Mouse (Mus musculus) heart, embryonic 13.5 days (tissue): ENCODE data around the gene Dnah14. TPM values are rescaled to one million over a fixed set of nuclear protein-coding genes. Genes with fewer than 3 reads are reported as not detected.
A peak's percentile ranks its signal among the peaks of the same experiment; 100 is the strongest.

ENCODE experiments used
- ATAC-seq: fragments of 200-750 bp; cut with Nextera tagmentation; 2 replicates; pipeline ENCODE4 v1.8.0; 2017; ENCODE audit warnings: moderate TSS enrichment; ENCODE audit not compliant: insufficient number of reproducible peaks, low FRiP score, low TSS enrichment; ENCODE audit errors: extremely low read depth
- H3K27ac ChIP-seq: fragments of 300-500 bp; sonication (generic); replicated peaks from 2 replicates; pipeline ENCODE4 v1.5.1; 2015; ENCODE audit warnings: moderate library complexity, mild to moderate bottlenecking, inconsistent platforms
- H3K27me3 ChIP-seq: fragments of 300-500 bp; sonication (generic); replicated peaks from 2 replicates; pipeline ENCODE4 v1.6.1; 2015; ENCODE audit warnings: mild to moderate bottlenecking, inconsistent platforms
- H3K36me3 ChIP-seq: fragments of 300-500 bp; sonication (generic); 2 replicates; pipeline ENCODE4 v1.6.1; 2015; ENCODE audit warnings: mild to moderate bottlenecking, inconsistent platforms
- H3K4me1 ChIP-seq: fragments of 300-500 bp; sonication (generic); 2 replicates; pipeline ENCODE4 v1.6.1; 2015; ENCODE audit warnings: inconsistent platforms
- H3K4me2 ChIP-seq: fragments of 300-500 bp; sonication (generic); 2 replicates; pipeline ENCODE4 v1.6.1; 2015; ENCODE audit warnings: inconsistent platforms, mild to moderate bottlenecking, moderate library complexity
- H3K4me3 ChIP-seq: fragments of 300-500 bp; sonication (generic); 2 replicates; pipeline ENCODE4 v1.5.1; 2015; ENCODE audit warnings: moderate library complexity, mild to moderate bottlenecking, inconsistent platforms
- H3K9ac ChIP-seq: fragments of 300-500 bp; sonication (generic); 2 replicates; pipeline ENCODE4 v1.6.1; 2015; ENCODE audit warnings: inconsistent platforms, mild to moderate bottlenecking, moderate library complexity
- H3K9me3 ChIP-seq: fragments of 300-500 bp; sonication (generic); 2 replicates; pipeline ENCODE4 v1.6.1; 2016; ENCODE audit warnings: inconsistent platforms
- WGBS: fragments of 180-500 bp; shearing (Covaris S2); methylation state at CpG from one replicate; pipeline ENCODE4 v1.1.7; 2015; ENCODE audit warnings: mixed read lengths; 5-methylcytosine and 5-hydroxymethylcytosine counted together
- polyA plus RNA-seq: library from polyadenylated mRNA; unstranded; fragments of >200 nt; fragmentation: Nextera tagmentation; extraction: Ambion mirVana; gene quantifications from 2 replicates; pipeline ENCODE4 v1.2.1, GENCODE M21; 2015

Gene Dnah14
- polyA plus RNA-seq, 1 experiment from 2014 or later = 0.83 TPM

DNA sequence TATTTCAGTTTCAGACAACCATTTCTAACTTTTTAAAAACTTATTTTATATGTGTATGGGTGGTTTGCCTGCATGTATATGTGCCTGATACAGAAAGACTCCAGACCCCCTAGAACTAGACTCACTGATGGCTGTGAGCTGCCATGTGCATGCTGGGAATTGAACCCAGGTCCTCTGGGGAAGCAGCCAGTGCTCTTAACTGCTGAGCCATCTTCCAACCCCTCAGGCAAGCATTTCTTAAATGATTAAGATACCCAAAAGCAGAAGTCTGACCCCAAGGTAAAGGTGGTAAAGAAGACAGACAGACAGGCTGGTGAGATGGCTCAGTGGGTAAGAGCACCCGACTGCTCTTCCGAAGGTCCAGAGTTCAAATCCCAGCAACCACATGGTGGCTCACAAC lies 278.5 kb downstream of the Dnah14 start:
- no peak overlapping the region for H3K27ac ChIP-seq
- H3K36me3 ChIP-seq = no peaks in the 10 kb centered on the region
- no peak overlapping the region for H3K9ac ChIP-seq
- H3K27me3 ChIP-seq = no peaks in the 10 kb centered on the region
- 95% methylated on average over 2 of the region's 2 CpGs for WGBS
- H3K4me1 ChIP-seq = peaks cover 23% of the 10 kb centered on the region
- no peaks in the 10 kb centered on the region for H3K9me3 ChIP-seq
- no peak overlapping the region for H3K4me2 ChIP-seq
- no peak for ATAC-seq
- H3K4me3 ChIP-seq = no peak overlapping the region

DNA sequence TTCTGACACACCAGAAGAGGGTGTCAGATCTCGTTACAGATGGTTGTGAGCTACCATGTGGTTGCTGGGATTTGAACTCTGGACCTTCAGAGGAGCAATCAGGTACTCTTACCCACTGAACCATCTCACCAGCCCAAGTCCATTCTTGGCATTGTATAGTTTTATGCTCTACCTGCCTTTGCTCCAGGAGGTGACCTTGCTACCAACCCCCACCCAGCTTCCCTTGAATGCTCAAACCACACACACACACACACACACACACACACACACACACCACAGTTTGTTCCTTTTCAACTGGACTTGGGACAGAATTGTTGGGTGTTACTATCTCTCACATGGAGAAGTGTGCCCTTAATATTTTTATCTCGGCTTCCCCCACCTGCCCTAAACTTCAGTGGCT lies 280.0 kb downstream of the Dnah14 start:
- no peak for ATAC-seq
- 70% methylated on average over 2 of the region's 2 CpGs for WGBS
- H3K4me3 ChIP-seq = no peak overlapping the region

DNA sequence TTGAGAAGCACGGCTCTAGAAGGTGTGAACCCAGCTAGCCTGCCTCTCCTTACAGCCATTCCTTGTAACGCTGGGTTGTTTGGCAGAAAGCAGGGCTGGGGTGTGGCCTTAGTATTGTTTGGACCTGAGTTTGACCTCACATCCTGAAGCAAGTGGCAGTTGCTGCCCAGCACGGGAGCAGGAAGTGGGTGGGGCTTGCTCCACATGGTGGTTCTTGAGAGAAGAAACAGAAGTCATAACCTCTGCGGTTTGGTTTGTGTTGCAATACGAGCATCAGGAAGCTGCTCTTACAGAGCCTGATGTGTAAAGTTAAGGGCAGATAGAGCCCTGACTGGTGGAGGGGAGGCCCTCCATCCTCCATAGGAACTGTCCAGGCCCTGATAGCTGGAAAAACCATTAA lies 284.3 kb downstream of the Dnah14 start:
- Histone ChIP-seq H3K9ac (no peak overlapping the region), H3K4me1 (peaks cover 9% of the 10 kb centered on the region), H3K36me3 (no peaks in the 10 kb centered on the region), H3K4me3 (no peak overlapping the region), H3K27ac (peak overlapping the region; percentile 36; the same call in 1 of the 2 replicates), H3K27me3 (peaks cover 13% of the 10 kb centered on the region), H3K9me3 (no peaks in the 10 kb centered on the region), H3K4me2 (no peak overlapping the region)
- ATAC-seq = peak; percentile 32; the same call in 1 of the 2 replicates
- WGBS = 21% methylated on average over 5 of the region's 5 CpGs

More for the DNA sequence above, 280.0 kb downstream of the Dnah14 start:
- Histone ChIP-seq H3K9ac (no peak overlapping the region), H3K4me1 (peaks cover 29% of the 10 kb centered on the region), H3K36me3 (no peaks in the 10 kb centered on the region), H3K27me3 (no peaks in the 10 kb centered on the region), H3K4me2 (no peak overlapping the region), H3K27ac (no peak overlapping the region), H3K9me3 (no peaks in the 10 kb centered on the region)

DNA sequence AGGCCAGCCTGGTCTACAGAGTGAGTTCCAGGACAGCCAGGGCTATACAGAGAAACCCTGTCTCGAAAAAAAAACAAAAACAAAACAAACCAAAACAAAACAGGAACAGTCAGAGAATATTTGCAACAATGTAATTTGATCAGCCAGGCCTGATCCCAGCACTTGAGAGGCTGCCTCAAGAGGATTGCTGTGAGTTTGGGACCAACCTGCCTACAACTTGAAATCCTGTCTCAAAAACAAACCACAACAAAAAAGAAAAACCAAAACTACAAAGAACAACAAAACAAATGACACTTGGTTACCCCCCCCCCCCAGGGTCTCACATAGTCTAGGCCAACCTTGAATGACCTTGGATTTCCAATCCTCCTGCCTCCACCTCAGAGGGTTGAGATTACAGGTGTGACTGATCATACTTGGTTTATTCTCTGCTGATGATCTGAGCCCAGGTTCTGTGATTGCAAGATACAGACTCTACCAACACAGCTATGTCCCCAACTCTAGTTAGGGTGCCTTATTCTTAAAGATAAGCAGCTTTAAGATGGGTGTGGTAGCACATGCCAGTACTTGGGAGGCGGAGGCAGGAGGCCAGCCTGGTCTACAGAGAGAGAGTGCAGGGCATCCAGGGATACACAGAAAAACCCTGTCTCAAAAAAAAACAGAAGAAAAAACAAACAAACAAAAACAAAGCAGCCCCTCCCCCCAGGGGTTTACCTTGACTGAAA lies 285.0 kb downstream of the Dnah14 start:
- no peak for ATAC-seq
- 71% methylated on average over 2 of the region's 2 CpGs for WGBS
- H3K4me3 ChIP-seq = no peak overlapping the region
- peaks cover 9% of the 10 kb centered on the region for H3K4me1 ChIP-seq
- H3K27ac ChIP-seq = peak overlapping the region; percentile 36; the same call in 1 of the 2 replicates
- no peaks in the 10 kb centered on the region for H3K36me3 ChIP-seq
- no peak overlapping the region for H3K4me2 ChIP-seq
- H3K9me3 ChIP-seq = no peaks in the 10 kb centered on the region
- peaks cover 13% of the 10 kb centered on the region for H3K27me3 ChIP-seq
- no peak overlapping the region for H3K9ac ChIP-seq

DNA sequence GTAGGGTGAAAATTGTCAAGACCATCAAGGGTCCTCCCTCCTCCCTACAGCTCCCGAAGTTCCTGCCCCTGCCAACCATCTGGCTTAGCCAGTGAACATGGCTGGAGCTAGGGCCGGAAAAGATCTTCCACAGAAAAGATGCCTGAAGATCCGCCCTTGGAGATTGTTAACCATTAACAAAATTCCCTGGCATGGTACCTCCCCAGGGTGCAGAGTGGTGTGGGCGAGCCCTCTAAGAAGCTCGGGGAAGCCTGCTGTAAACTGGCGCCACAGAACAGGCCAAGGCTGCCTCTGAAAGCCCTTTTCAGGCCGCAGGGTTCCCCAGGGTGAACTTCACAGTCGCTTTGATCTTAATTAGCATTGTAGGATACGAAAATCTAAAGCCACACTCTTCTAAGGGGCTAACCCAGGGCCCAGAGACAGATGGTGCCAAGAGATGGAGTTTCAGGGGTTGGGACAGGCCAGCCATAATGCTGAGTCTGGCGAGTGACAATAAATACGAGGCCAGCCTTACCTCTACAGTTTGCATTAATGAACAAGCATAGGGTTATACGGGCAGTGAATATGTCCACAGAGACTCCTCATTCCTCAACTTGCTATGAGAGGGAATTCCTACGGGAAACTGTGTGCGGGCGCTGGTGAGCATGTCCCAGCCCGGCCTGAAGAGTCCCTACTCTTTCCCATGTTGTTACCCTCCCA lies 286.5 kb downstream of the Dnah14 start:
- Histone ChIP-seq H3K27ac (no peak overlapping the region), H3K27me3 (peaks cover 13% of the 10 kb centered on the region), H3K36me3 (no peaks in the 10 kb centered on the region), H3K4me3 (no peak overlapping the region), H3K9ac (no peak overlapping the region), H3K4me2 (no peak overlapping the region), H3K9me3 (no peaks in the 10 kb centered on the region), H3K4me1 (peaks cover 9% of the 10 kb centered on the region)
- no peak for ATAC-seq
- 55% methylated on average over 16 of the region's 16 CpGs for WGBS

DNA sequence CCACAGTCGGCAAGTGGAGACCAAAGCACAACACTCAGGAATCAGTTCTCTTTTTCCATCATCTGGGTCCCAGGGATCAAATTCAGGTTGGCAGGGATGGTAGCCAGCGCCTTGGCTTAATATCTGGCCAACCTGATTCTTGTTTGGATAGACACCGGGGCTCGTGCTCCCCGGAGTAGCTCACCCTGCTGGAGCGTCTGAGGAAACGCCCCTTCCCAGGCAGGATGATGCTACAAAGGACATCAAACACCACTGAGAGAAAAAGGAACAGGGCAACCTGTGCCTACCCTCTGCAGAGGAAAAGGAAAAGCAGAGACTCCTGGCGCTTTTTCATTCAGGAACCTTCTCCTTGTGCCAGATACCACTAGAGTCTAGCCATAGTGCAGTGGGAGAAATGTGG lies 287.1 kb downstream of the Dnah14 start:
- 32% methylated on average over 8 of the region's 8 CpGs for WGBS

More for the DNA sequence above, 287.1 kb downstream of the Dnah14 start:
- no peak for ATAC-seq
- no peak overlapping the region for H3K9ac ChIP-seq
- H3K27me3 ChIP-seq = peaks cover 13% of the 10 kb centered on the region
- H3K9me3 ChIP-seq = no peaks in the 10 kb centered on the region
- H3K4me1 ChIP-seq = peaks cover 9% of the 10 kb centered on the region
- H3K4me2 ChIP-seq = no peak overlapping the region
- no peak overlapping the region for H3K4me3 ChIP-seq
- no peak overlapping the region for H3K27ac ChIP-seq
- no peaks in the 10 kb centered on the region for H3K36me3 ChIP-seq

Other genes with a start within 250 kb of the Dnah14 start
- gene Cnih3, start 223.9 kb upstream of the Dnah14 start, polyA plus RNA-seq = 0.39 and 0.51 TPM in 2 replicates
- 0.20 and 0.28 TPM in 2 replicates for gene Ccdc121, start 65.1 kb upstream of the Dnah14 start, polyA plus RNA-seq